Mouse (Mus musculus): ENCODE data around the gene Olfr912.

GRCm38 (mm10) chr9:38537549-38537948 lies 42.4 kb upstream of the Olfr912 start, which contains the start of gene Olfr910:
- TF ChIP-seq CTCF (IDR thresholded peaks at IDR 0.05; ENCODE audit: low read depth, low read length) = no peak
- no peak for TF ChIP-seq POLR2A (IDR thresholded peaks at IDR 0.05; ENCODE audit: extremely low read depth, insufficient read depth, low read length)
